Mouse (Mus musculus): Measurements from ENCODE around the gene Retreg3.

Retreg3 gene

GRCm38 (mm10) chr11:101115564-101115963 lies 4.1 kb downstream of the Retreg3 start:
- no peak for DNase-seq

DNA sequence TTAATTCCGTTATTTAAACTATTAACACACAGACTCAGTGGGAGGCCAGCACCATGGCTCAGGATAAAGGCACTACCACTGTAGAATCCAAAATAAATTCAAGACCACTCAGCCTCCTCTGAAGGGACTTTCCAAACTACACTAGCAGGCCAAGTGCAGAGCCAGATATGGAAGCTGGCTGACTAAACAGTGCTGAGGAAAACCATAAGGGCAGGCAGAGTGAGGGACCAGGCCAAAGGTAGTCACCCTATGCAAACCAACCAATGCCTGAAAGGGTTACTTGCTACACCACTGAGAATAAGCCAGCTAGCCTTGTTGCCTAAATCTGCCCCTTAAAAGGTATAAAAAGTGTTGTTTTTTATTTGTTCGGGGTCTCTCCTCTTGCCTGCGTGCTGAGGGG lies 7.5 kb downstream of the Retreg3 start:
- DNase-seq: no peak

DNA sequence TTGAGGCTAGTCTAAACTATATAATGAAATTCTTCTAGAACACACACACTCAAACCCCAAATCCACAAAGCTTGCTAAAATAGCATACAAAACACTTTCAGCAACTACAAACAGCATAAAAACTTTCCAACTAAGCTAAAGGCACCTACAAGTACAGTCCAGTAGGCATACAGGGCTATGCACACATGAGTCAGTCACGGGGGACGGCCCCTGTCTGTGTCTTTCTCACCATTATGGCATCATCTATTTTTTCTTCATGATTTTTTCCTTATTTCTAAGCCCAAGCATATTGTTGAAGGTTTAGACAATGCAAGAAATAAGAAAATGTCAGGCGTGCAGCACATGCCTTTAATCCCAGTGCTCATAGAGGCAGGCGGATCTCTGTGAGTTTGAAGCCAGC lies 8.5 kb downstream of the Retreg3 start:
- no peak for DNase-seq

DNA sequence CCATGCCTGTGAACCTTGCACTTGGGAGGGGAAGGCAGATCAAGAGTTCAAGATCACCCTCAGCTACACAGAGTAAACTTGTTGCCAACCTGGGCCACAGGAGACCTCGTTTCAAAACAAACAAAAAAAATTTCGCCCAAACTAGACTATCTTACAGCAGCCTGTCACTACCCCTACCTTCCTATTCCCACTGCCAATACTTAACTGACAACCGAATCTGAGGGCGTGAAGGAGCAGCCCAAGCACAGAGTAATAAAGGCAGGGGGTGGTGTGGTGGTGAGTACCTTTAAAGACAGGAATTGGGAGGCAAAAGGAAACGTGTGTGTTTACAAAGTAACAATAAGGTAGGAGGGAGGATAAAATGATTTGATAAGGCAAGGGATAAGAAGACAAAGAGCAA lies 9.0 kb downstream of the Retreg3 start:
- DNase-seq: no peak

DNA sequence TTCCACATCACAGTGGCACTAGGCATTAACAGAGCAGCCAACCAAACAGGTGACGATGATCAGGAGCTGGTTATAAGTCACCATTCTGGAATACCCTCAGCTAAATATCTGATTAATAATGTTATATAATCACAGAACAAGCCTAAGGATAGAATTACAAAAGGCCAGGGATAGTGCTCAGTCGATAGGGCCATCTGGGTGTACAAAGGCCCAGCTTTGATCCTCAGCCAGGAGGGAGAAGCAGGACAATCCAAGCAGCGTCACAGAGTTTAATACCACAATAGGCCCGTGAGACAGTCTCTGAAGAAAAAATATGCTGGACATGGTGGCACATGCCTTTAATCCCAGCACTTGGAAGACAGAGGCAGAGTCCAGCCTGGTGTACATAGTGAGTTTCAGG lies 10.3 kb downstream of the Retreg3 start:
- DNase-seq: no peak

DNA sequence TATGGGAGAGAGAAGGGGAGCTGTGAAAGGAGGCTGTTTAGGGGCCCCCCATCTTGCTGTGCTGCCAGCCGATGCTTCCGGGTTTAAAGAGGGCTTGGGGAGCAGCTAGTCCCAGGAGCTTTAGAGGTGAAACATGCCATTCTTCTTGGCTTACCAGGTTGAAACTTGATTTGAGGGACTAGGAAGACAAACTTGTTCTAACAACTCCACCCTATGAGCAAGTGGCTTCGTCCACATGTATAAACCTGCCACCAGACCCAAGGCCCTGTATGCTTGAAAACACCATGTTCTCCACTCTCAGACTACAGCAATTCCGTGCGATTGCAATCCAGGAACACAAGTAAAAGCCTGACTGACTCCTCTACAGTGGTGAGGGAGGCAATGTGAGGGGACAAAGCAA lies 16.7 kb downstream of the Retreg3 start:
- DNase-seq: no peak

- DNase-seq: no peak
These were observed 21.5 kb downstream of the Retreg3 start for GRCm38 (mm10) chr11:101098231-101098630.

GRCm38 (mm10) chr11:101095314-101096024 lies 24.2 kb downstream of the Retreg3 start, which contains the start of gene Psmc3ip:
Gene Psmc3ip (minus strand): TSS chr11:101095436.
- DNase-seq: peak; percentile 95 to 96

- DNase-seq: no peak
These were observed 24.8 kb downstream of the Retreg3 start for GRCm38 (mm10) chr11:101094930-101095313.

- DNase-seq: no peak
These were observed 29.8 kb downstream of the Retreg3 start for GRCm38 (mm10) chr11:101089931-101090330.

DNA sequence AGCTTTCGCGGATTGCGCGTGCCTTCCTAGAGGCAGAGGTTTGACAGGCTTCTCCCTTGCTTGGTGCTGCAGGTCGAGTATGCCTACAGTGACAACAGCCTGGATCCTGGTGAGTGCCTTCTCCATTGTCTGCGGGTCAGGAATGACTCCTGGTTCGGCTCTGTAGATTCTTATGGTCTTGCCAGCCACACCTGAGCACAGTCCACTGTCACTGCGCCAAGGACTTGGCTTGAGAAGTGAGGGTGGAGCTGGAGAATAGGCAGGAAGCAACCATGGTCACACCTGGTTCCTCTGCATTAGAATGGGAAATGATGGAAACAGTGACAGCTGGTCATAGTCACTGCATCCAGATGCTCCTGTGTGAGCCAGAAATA lies 32.0 kb downstream of the Retreg3 start:
- peak in 1 of 2 experiments; percentile 59 for DNase-seq

- peak; percentile 90 to 94 for DNase-seq
These were observed 32.7 kb downstream of the Retreg3 start, which contains the start of gene Mlx for GRCm38 (mm10) chr11:101086756-101087681. Gene Mlx (plus strand): TSS chr11:101087277.

DNA sequence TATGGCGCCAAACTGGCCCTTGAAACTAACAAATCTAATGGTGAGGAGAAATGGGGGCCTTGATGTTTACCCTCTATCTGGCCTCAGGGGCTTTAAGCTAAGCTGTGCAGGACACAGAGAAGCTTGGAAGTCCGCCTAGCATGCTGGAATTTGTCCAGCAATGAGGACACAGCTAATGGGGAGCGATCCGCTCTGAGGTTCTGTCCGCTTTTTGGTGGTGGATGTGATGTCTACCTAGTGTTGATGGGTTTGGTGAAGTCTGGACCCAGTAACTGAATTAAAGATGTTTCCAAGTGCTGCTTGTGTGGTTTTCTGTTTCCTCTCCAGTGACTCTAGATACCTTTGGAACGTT lies 33.4 kb downstream of the Retreg3 start:
- DNase-seq: peak; percentile 55 to 69

DNA sequence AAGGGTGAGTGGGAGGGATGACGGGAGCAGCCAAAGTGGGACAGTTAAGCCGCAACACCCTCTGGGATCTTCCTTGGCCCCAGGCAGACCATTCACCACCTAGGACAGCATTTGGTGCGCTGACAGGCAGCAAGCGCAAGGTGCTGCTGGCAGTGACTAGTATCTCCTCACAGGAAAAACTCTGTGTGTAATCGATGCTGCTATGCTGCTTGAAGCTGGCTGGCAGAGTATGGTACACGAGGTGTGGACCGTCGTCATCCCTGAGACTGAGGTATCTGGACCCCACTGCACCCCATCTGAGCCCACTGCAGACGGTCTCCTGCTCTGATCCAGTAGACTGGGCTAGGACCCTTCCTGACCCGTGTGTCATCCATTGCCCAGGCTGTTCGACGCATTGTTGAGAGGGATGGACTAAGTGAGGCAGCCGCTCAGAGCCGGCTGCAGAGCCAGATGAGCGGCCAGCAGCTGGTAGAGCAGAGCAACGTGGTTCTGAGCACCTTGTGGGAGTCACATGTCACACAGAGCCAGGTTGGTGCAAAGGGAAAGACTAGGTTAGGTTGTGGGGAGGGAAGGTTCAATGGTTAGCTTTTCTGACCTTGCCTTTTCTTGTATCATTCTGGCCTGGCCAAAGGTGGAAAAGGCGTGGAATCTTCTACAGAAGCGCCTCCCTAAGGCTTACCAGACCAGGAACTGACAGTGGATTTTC lies 33.9 kb downstream of the Retreg3 start:
- no peak for DNase-seq

- DNase-seq: no peak
These were observed 34.9 kb downstream of the Retreg3 start for GRCm38 (mm10) chr11:101084811-101085210.

DNA sequence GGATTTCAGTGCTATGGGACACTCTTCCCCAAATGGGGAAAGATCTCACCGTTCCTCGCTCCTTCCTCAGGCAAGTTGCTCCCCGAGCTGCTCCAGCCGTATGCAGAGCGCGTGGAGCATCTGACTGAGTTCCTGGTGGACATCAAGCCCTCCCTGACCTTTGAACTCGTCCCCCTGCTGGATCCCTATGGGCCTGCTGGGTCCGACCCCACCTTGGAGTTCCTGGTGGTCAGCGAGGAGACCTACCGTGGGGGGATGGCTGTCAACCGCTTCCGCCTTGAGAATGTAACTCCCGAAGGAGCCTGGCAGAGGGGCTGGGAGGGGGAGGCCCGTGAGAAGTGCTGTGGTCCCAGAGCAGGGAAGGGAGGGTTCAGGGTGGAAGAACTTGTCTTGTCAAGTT lies 35.4 kb downstream of the Retreg3 start:
- DNase-seq: peak in 1 of 2 experiments; percentile 31

GRCm38 (mm10) chr11:101083083-101083697 lies 36.5 kb downstream of the Retreg3 start:
- DNase-seq: peak in 1 of 2 experiments; percentile 58

- DNase-seq: peak; percentile 90 to 93
These were observed 37.2 kb downstream of the Retreg3 start, which contains the start of gene Coasy for GRCm38 (mm10) chr11:101082208-101083082. Gene Coasy (plus strand): TSS chr11:101082565.

- DNase-seq: peak in 1 of 2 experiments; percentile 42
These were observed 38.0 kb downstream of the Retreg3 start for GRCm38 (mm10) chr11:101081659-101082058.

DNA sequence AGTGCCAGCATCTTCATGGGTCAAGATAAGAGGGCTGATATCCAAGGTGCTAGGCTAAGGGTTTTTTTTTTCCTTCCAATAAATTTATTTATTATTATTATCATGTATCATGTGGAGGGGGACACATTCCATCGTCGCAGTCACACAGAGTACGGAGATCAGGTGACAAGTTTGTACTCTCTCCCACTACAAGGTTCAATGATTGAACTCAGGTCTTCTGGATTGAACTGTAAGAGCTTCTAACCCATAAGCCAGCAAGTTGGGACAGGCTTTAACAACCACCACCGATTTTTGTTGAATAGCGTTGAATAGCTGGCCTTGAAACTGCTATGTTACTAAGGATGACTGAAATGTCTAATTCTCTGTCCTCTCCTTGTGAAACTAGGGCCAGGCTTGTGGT lies 39.3 kb downstream of the Retreg3 start:
- DNase-seq: peak in 1 of 2 experiments; percentile 1

DNA sequence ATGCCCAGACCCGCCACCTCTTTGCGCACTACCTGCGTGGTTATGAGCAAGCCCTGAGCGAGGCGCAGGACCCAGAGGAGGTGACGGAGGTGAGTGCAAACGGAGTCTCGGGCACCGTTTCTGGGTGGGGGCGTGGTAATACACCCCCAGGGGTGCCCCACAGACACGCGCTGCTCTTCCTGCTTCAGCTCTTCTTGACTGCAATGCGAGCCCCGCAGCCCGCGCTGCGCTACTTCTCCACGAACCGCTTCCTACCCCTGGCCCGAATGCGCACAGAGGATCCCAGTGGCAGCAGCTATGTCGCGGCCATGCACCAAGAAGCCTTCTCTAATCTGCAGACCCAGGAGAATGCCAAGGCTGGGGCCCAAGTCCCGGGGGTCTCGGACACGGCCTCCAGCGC lies 39.9 kb downstream of the Retreg3 start:
- DNase-seq: no peak

- DNase-seq: no peak
These were observed 41.6 kb downstream of the Retreg3 start, which contains the start of gene Hsd17b1 for GRCm38 (mm10) chr11:101078121-101078520. Gene Hsd17b1 (plus strand): TSS chr11:101078411.
